Mouse (Mus musculus) CH12.LX (cell line): Measurements from ENCODE around the gene Zfyve21. TPM values are rescaled to one million over a fixed set of nuclear protein-coding genes. Genes with fewer than 3 reads are reported as not detected.
A peak's percentile ranks its signal among the peaks of the same experiment; 100 is the strongest.

ENCODE experiments used
- DNase-seq: peaks from one replicate; pipeline ENCODE4 v3.0.0-alpha.2; 2013; ENCODE audit errors: extremely low read depth
- H3K27ac ChIP-seq: 2 replicates; pipeline ENCODE4 v1.5.1; 2012; ENCODE audit warnings: low read depth, mild to moderate bottlenecking, control low read depth, moderate library complexity; ENCODE audit not compliant: insufficient read depth
- H3K27me3 ChIP-seq: replicated peaks from 2 replicates; pipeline ENCODE3; 2012; ENCODE audit warnings: inconsistent platforms
- H3K36me3 ChIP-seq, 2 experiments: replicated peaks in 1 of 2; 2 replicates each; pipeline versions ENCODE3 to v1.6.1; 2012; ENCODE audit warnings: inconsistent platforms in 1 of 2, low read length in 1 of 2, mild to moderate bottlenecking in 1 of 2, mixed read lengths in 1 of 2, moderate library complexity in 1 of 2; ENCODE audit not compliant: control insufficient read depth in 1 of 2, insufficient read depth in 1 of 2
- H3K4me1 ChIP-seq, 2 experiments: 2 replicates each; pipeline ENCODE4 v1.6.1; 2012; ENCODE audit warnings: inconsistent platforms in 1 of 2, moderate library complexity in 1 of 2; ENCODE audit not compliant: insufficient read depth in 2 of 2, control insufficient read depth in 1 of 2
- H3K4me2 ChIP-seq: 2 replicates; pipeline ENCODE4 v1.6.1; 2012; ENCODE audit warnings: low read depth, mild to moderate bottlenecking, control low read depth; ENCODE audit not compliant: poor library complexity, insufficient read depth, severe bottlenecking
- H3K4me3 ChIP-seq, 3 experiments: fragments of 150-350 bp in 1 of 3; sonication (generic) in 1 of 3; replicated peaks in 1 of 3; 2 replicates each; pipeline versions ENCODE3 to v1.5.1; 2011 to 2012; ENCODE audit warnings: low read depth in 2 of 3, low read length in 2 of 3, mild to moderate bottlenecking in 2 of 3, moderate library complexity in 2 of 3, control low read depth in 1 of 3, improper control_type of control experiment in 1 of 3, inconsistent platforms in 1 of 3, mixed read lengths in 1 of 3; ENCODE audit not compliant: poor library complexity in 1 of 3
- H3K79me2 ChIP-seq: replicated peaks from 2 replicates; pipeline ENCODE4 v1.6.1; 2012; ENCODE audit warnings: mild to moderate bottlenecking, moderate library complexity; ENCODE audit not compliant: control insufficient read depth, poor library complexity, insufficient read depth, severe bottlenecking; ENCODE audit errors: extremely low read depth
- H3K9ac ChIP-seq: 2 replicates; pipeline ENCODE4 v1.6.1; 2012; ENCODE audit warnings: low read depth, mild to moderate bottlenecking, control low read depth, moderate library complexity; ENCODE audit not compliant: insufficient read depth
- H3K9me3 ChIP-seq: replicated peaks from 2 replicates; pipeline ENCODE3; 2012; ENCODE audit warnings: low read length, inconsistent platforms, mixed read lengths
- CHD2 ChIP-seq: IDR thresholded peaks from 2 replicates; pipeline ENCODE4 v1.6.1; 2011; ENCODE audit warnings: low read length, improper control_type of control experiment
- CTCF ChIP-seq, 2 experiments: IDR thresholded peaks in 1 of 2; conservative IDR thresholded peaks in 1 of 2; 2 replicates each; pipeline ENCODE4 v1.5.1; 2011 to 2012; ENCODE audit warnings: low read depth in 2 of 2, low read length in 2 of 2, improper control_type of control experiment in 1 of 2, inconsistent platforms in 1 of 2, mild to moderate bottlenecking in 1 of 2, moderate library complexity in 1 of 2
- E2F4 ChIP-seq: IDR thresholded peaks from 2 replicates; pipeline ENCODE4 v1.6.1; 2011; ENCODE audit warnings: low read depth, low read length, improper control_type of control experiment; ENCODE audit not compliant: insufficient replicate concordance
- ELF1 ChIP-seq: IDR thresholded peaks from 2 replicates; pipeline ENCODE4 v1.6.1; 2014; ENCODE audit warnings: low read depth, mild to moderate bottlenecking, inconsistent platforms, low read length, improper control_type of control experiment
- IRF4 ChIP-seq: IDR thresholded peaks from 2 replicates; pipeline ENCODE4 v1.6.1; 2014; ENCODE audit warnings: low read depth, mild to moderate bottlenecking, inconsistent platforms, low read length, improper control_type of control experiment
- JUND ChIP-seq: conservative IDR thresholded peaks from 2 replicates; pipeline ENCODE4 v1.6.1; 2011; ENCODE audit warnings: low read depth, low read length, improper control_type of control experiment
- KAT2A ChIP-seq: IDR thresholded peaks from 2 replicates; pipeline ENCODE4 v1.6.1; 2012; ENCODE audit warnings: low read length, improper control_type of control experiment, inconsistent platforms; ENCODE audit not compliant: insufficient replicate concordance
- MAX ChIP-seq: IDR thresholded peaks from 2 replicates; pipeline ENCODE4 v1.6.1; 2011; ENCODE audit warnings: low read length, improper control_type of control experiment
- MAZ ChIP-seq: IDR thresholded peaks from 2 replicates; pipeline ENCODE4 v1.6.1; 2012; ENCODE audit warnings: low read depth, mild to moderate bottlenecking, inconsistent platforms, low read length, improper control_type of control experiment, moderate library complexity
- MXI1 ChIP-seq: IDR thresholded peaks from 2 replicates; pipeline ENCODE4 v1.6.1; 2011; ENCODE audit warnings: mild to moderate bottlenecking, low read depth, low read length, improper control_type of control experiment
- MYC ChIP-seq: IDR thresholded peaks from 2 replicates; pipeline ENCODE4 v1.6.1; 2011; ENCODE audit warnings: low read depth, mild to moderate bottlenecking, improper control_type of control experiment, low read length
- NELFE ChIP-seq: IDR thresholded peaks from 2 replicates; pipeline ENCODE4 v1.6.1; 2011; ENCODE audit warnings: low read depth, low read length, improper control_type of control experiment
- NRF1 ChIP-seq: IDR thresholded peaks from 2 replicates; pipeline ENCODE4 v1.6.1; 2014; ENCODE audit warnings: low read depth, mild to moderate bottlenecking, inconsistent platforms, low read length, improper control_type of control experiment, moderate library complexity
- POLR2A ChIP-seq: IDR thresholded peaks from 2 replicates; pipeline ENCODE4 v1.6.1; 2011; ENCODE audit warnings: low read depth, mild to moderate bottlenecking, improper control_type of control experiment, low read length
- POLR2AphosphoS2 ChIP-seq: IDR thresholded peaks from 2 replicates; pipeline ENCODE4 v1.6.1; 2011; ENCODE audit warnings: low read depth, low read length, improper control_type of control experiment
- RAD21 ChIP-seq: IDR thresholded peaks from 2 replicates; pipeline ENCODE4 v1.6.1; 2011; ENCODE audit warnings: low read depth, mild to moderate bottlenecking, low read length, improper control_type of control experiment, moderate library complexity
- SIN3A ChIP-seq: IDR thresholded peaks from 2 replicates; pipeline ENCODE4 v1.6.1; 2012; ENCODE audit warnings: low read length, improper control_type of control experiment, inconsistent platforms
- SMC3 ChIP-seq: IDR thresholded peaks from 2 replicates; pipeline ENCODE4 v1.6.1; 2011; ENCODE audit warnings: low read depth, low read length, improper control_type of control experiment
- TCF12 ChIP-seq: IDR thresholded peaks from 2 replicates; pipeline ENCODE4 v1.6.1; 2014; ENCODE audit warnings: low read depth, mild to moderate bottlenecking, inconsistent platforms, low read length, improper control_type of control experiment
- UBTF ChIP-seq: IDR thresholded peaks from 2 replicates; pipeline ENCODE4 v1.6.1; 2012; ENCODE audit warnings: low read depth, mild to moderate bottlenecking, inconsistent platforms, low read length, improper control_type of control experiment, moderate library complexity
- USF2 ChIP-seq: conservative IDR thresholded peaks from 2 replicates; pipeline ENCODE4 v1.6.1; 2011; ENCODE audit warnings: low read depth, low read length, improper control_type of control experiment
- ZNF384 ChIP-seq: IDR thresholded peaks from 2 replicates; pipeline ENCODE4 v1.6.1; 2012; ENCODE audit warnings: low read depth, low read length, improper control_type of control experiment, inconsistent platforms
- dilution Hi-C: fragments of 300-500 bp; cut with MboI; formaldehyde crosslinking; loops from 2 replicates; pipeline ENCODE4 v1.14.3; 2020; ENCODE audit warnings: low sequenced_read_pairs; ENCODE audit not compliant: extremely low pct_unique_long_range_greater_than_20kb, extremely low pct_ligation_motif_present
- in situ Hi-C: fragments of 300-500 bp; cut with MboI; formaldehyde crosslinking; loops from 3 replicates; pipeline ENCODE4 v1.14.3; 2019; ENCODE audit warnings: low sequenced_read_pairs, low pct_ligation_motif_present, low pct_unique_long_range_greater_than_20kb, mixed read lengths
- polyA plus RNA-seq: library from polyadenylated mRNA; unstranded; fragments of >175 nt; gene quantifications from 2 replicates; pipeline ENCODE4 v1.2.1, GENCODE M21; 2012; ENCODE audit warnings: low read depth; ENCODE audit not compliant: insufficient read length
- total RNA-seq, 2 experiments: library from RNA; depleted of rRNA; stranded (reverse); fragments of 300-350 nt in 1 of 2; fragments of >200 nt in 1 of 2; gene quantifications; 2 replicates each; pipeline ENCODE4 v1.2.3; 2012 to 2014

Gene Zfyve21
- total and polyA plus RNA-seq, 3 experiments, result 4.1 to 8.4 (median 7.6) TPM

DNA sequence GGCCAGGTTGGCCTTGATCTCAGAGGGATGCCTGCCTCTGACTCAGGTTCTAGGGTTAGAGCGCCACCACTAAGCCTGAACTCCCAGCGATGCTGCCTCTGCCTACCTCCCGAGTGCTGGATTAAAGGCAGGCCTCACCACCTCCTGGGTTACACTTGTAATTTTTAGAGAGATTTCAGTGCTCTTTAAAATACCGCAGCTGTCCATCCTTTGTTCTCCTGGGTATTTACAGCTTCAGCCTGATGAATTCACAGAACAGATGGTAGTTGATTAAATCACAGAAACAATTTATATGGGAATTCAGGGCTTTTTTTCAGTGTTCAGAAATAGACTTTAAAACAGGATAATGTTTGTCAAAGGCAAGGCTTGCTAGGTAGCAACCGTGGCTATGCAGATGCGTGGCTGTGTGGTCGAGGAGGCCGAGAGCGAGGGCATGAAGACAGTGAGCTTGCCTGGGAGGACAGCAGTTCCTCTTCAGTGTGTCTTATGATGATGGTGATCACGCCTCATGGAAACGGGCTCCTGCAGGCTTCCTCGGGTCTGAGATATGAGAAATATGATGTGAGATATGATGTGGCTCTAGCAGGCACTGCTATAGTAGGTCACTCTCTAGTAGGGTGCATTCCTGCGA lies 22.4 kb upstream of the Zfyve21 start:
- Histone ChIP-seq H3K4me2 (no peak overlapping the region), H3K9me3 (no peaks in the 10 kb centered on the region), H3K36me3 (peaks cover 64 to 87% of the 10 kb centered on the region in 2 experiments), H3K9ac (no peak overlapping the region), H3K27me3 (no peaks in the 10 kb centered on the region), H3K4me3 (no peak overlapping the region), H3K27ac (no peak overlapping the region), H3K79me2 (no peaks in the 10 kb centered on the region; the same call in 1 of the 2 replicates), H3K4me1 (peaks cover 25 to 67% of the 10 kb centered on the region in 2 experiments)
- in situ Hi-C loops (no loop called here), dilution Hi-C loops (no loop called here)
- DNase-seq, result peak; percentile 45
- no peak for TF ChIP-seq MXI1
- no peak for TF ChIP-seq SIN3A
- TF ChIP-seq NRF1, result no peak
- TF ChIP-seq UBTF, result no peak
- TF ChIP-seq RAD21, result no peak
- TF ChIP-seq MYC, result no peak
- no peak for TF ChIP-seq MAZ
- no peak for TF ChIP-seq ELF1
- no peak for TF ChIP-seq CHD2
- TF ChIP-seq E2F4, result no peak
- TF ChIP-seq ZNF384, result no peak
- no peak for TF ChIP-seq KAT2A
- no peak for TF ChIP-seq POLR2AphosphoS2
- TF ChIP-seq SMC3, result no peak
- no peak for TF ChIP-seq CTCF (conservative IDR thresholded peaks at IDR 0.05 in 1 of 2, IDR thresholded peaks at IDR 0.05 in 1 of 2; ENCODE audit: low read depth in 2 of 2, low read length in 2 of 2)
- no peak for TF ChIP-seq MAX
- no peak for TF ChIP-seq NELFE

- Histone ChIP-seq H3K4me2 (peak overlapping the region; percentile 24), H3K9me3 (no peaks in the 10 kb centered on the region), H3K27ac (peak overlapping the region; percentile 87), H3K36me3 (peaks cover 47 to 86% of the 10 kb centered on the region in 2 experiments), H3K4me3 (peak overlapping the region in 1 of 3 experiments; percentile 19)
- peak; percentile 84 for DNase-seq
- peak; percentile 64; the same call in 1 of the 2 replicates for TF ChIP-seq UBTF
- no peak for TF ChIP-seq JUND
- TF ChIP-seq CTCF (conservative IDR thresholded peaks at IDR 0.05 in 1 of 2, IDR thresholded peaks at IDR 0.05 in 1 of 2; ENCODE audit: low read depth in 2 of 2, low read length in 2 of 2), result peak in 1 of 2 experiments; percentile 42; a peak in 2 of 4 replicates
- no peak for TF ChIP-seq USF2
- TF ChIP-seq MAZ, result 0 out of 2 replicates have a peak, but pooled peaks have one; percentile 45
- peak; percentile 34; the same call in 1 of the 2 replicates for TF ChIP-seq TCF12
- peak; percentile 84; the same call in 1 of the 2 replicates for TF ChIP-seq MXI1
- no peak for TF ChIP-seq POLR2AphosphoS2
- TF ChIP-seq POLR2A, result no peak; the same call in 1 of the 2 replicates
- no peak for TF ChIP-seq KAT2A
- no peak for TF ChIP-seq IRF4
- TF ChIP-seq, all 38 proteins: peak for 5
- in situ Hi-C loops, result no loop called here
- Histone ChIP-seq H3K4me1 (peaks cover 31 to 81% of the 10 kb centered on the region in 2 experiments), H3K27me3 (no peaks in the 10 kb centered on the region), H3K79me2 (no peaks in the 10 kb centered on the region; the same call in 1 of the 2 replicates), H3K9ac (peak overlapping the region; percentile 34)
- dilution Hi-C loops, result no loop called here
These were observed 19.9 kb upstream of the Zfyve21 start for GRCm38 (mm10) chr12:111794102-111794501.
